Mouse (Mus musculus): ENCODE results near the gene Tbc1d10a. TPM values are rescaled to one million over a fixed set of nuclear protein-coding genes. Genes with fewer than 3 reads are reported as not detected.

Tbc1d10a gene
- polyA plus RNA-seq (2014; fragmentation: Illumina TruSeq; extraction: RNeasy Lipid Tissue Mini Kit (QIAGEN cat#74804); ENCODE audit: low read depth, low replicate concordance), result not detected

GRCm38 (mm10) chr11:4186486-4187317 is at the start of gene Tbc1d10a:
Gene Tbc1d10a (plus strand): TSS chr11:4186789.

DNA sequence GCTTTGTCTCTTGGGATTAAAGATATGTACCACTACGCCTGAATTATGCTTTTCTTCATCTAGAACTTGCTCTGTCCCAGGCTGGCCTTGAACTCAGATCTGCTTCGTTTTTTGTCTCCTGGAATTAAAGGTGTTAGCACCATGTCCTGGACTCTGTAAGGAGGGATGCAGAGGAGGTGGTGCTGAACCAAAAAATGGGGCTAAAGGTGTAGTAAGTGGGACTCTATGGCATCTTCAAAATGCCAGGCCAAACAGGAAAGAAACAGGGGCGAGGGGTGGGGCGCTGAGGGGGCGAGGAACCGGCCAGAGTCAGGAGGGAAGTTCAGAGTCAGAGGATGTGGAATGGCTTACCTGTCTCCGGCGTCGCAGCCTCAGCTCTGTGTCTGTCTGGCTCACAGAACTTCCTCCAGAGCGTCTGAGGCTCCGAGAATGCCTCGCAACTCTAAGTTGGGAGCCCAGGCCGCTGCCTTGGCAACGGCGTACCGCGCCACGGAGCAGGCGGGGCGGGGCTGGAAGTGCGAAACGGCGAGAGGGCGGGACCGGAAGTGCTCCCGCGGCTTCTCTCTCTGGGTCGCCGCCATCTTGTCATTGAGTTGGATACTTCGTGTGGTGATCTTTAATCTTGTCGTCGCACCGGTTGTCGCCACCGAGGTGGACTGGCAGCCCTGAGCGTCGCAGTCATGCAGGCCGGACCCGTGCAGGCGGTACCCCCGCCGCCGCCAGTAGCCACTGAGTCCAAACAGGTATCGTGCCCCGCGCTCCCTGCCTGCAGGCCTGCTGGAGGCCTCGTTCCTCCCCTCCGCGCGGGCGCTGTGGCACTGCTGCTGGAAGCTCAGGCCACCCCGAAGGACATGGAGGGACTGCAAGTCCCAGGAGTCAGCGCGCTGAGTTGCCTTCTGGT is 26.5 kb upstream of the Tbc1d10a start, which contains the start of the genes Ccdc157 and Sf3a1:
Gene Ccdc157, minus strand, starts transcription at position 486 of the 901 bp plus-strand sequence.
Gene Sf3a1, plus strand, starts transcription at position 543 of the 901 bp plus-strand sequence.

DNA sequence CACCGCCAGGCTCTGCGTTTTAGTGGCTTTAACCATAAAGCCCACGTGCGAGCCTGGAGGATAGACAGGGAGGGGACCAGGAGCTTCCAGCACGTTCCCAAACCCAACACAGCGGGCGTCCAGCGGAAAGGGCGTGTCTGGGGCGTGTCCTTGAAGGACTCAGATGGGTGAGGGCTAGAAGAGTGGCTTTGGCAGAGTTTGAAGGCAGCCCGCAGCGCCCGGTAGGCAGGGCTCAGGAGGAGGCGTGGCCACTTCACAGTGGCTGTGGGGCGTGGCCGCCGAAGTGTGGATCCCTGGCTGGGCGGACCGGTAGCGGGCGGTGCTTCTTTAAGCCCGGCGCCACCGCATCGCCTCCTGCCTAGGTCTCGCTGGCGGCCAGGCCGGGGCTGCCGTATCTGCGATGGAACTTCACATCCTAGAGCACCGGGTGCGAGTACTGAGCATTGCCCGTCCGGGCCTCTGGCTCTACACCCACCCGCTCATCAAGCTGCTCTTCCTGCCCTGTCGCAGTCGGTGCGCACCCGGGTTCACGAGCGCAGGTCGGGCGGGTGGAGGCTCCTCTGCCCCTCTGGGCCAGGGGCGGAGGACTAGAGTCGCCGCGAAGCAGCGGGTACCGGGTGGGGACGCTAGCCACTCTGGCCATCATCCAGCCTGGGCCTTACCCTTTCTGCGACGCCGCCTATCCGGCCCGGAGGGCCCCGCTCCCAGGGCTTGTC is 31.5 kb downstream of the Tbc1d10a start, which contains the start of gene Castor1:
Gene Castor1, plus strand, starts transcription at position 312 of the 716 bp plus-strand sequence.

GRCm38 (mm10) chr11:4235665-4236545 is 49.3 kb downstream of the Tbc1d10a start, which contains the start of gene Osm:
Gene Osm (plus strand): TSS chr11:4236420.

GRCm38 (mm10) chr11:4256846-4257607 is 70.4 kb downstream of the Tbc1d10a start, which contains the start of gene Lif:
Gene Lif (plus strand): TSS chr11:4257557.

Other genes starting within 250 kb of the Tbc1d10a start
- gene Pes1, start 222.8 kb upstream of the Tbc1d10a start, polyA plus RNA-seq (2014; fragmentation: Illumina TruSeq; extraction: RNeasy Lipid Tissue Mini Kit (QIAGEN cat#74804); ENCODE audit: low read depth, low replicate concordance), result 14.2 TPM
- not detected for gene 4930556J24Rik, start 210.0 kb upstream of the Tbc1d10a start, polyA plus RNA-seq (2014; fragmentation: Illumina TruSeq; extraction: RNeasy Lipid Tissue Mini Kit (QIAGEN cat#74804); ENCODE audit: low read depth, low replicate concordance)
- 1.8 TPM for gene Gal3st1, start 203.2 kb upstream of the Tbc1d10a start, polyA plus RNA-seq (2014; fragmentation: Illumina TruSeq; extraction: RNeasy Lipid Tissue Mini Kit (QIAGEN cat#74804); ENCODE audit: low read depth, low replicate concordance)
- gene Sec14l4, start 155.3 kb upstream of the Tbc1d10a start, polyA plus RNA-seq (2014; fragmentation: Illumina TruSeq; extraction: RNeasy Lipid Tissue Mini Kit (QIAGEN cat#74804); ENCODE audit: low read depth, low replicate concordance), result 0.13 TPM
- not detected for gene Sec14l3, start 121.9 kb upstream of the Tbc1d10a start, polyA plus RNA-seq (2014; fragmentation: Illumina TruSeq; extraction: RNeasy Lipid Tissue Mini Kit (QIAGEN cat#74804); ENCODE audit: low read depth, low replicate concordance)
- 3.6 TPM for gene Mtfp1, start 91.3 kb upstream of the Tbc1d10a start, polyA plus RNA-seq (2014; fragmentation: Illumina TruSeq; extraction: RNeasy Lipid Tissue Mini Kit (QIAGEN cat#74804); ENCODE audit: low read depth, low replicate concordance)
- gene Sec14l2, start 63.4 kb upstream of the Tbc1d10a start, polyA plus RNA-seq (2014; fragmentation: Illumina TruSeq; extraction: RNeasy Lipid Tissue Mini Kit (QIAGEN cat#74804); ENCODE audit: low read depth, low replicate concordance), result 0.54 TPM
- 3.1 TPM for gene Rnf215, start 51.6 kb upstream of the Tbc1d10a start, polyA plus RNA-seq (2014; fragmentation: Illumina TruSeq; extraction: RNeasy Lipid Tissue Mini Kit (QIAGEN cat#74804); ENCODE audit: low read depth, low replicate concordance)
- 2.7 TPM for gene Ccdc157, start 26.5 kb upstream of the Tbc1d10a start, polyA plus RNA-seq (2014; fragmentation: Illumina TruSeq; extraction: RNeasy Lipid Tissue Mini Kit (QIAGEN cat#74804); ENCODE audit: low read depth, low replicate concordance)
- gene Sf3a1, start 26.4 kb upstream of the Tbc1d10a start, polyA plus RNA-seq (2014; fragmentation: Illumina TruSeq; extraction: RNeasy Lipid Tissue Mini Kit (QIAGEN cat#74804); ENCODE audit: low read depth, low replicate concordance), result 13.8 TPM
- gene Castor1, start 31.4 kb downstream of the Tbc1d10a start, polyA plus RNA-seq (2014; fragmentation: Illumina TruSeq; extraction: RNeasy Lipid Tissue Mini Kit (QIAGEN cat#74804); ENCODE audit: low read depth, low replicate concordance), result not detected
- not detected for gene Osm, start 49.6 kb downstream of the Tbc1d10a start, polyA plus RNA-seq (2014; fragmentation: Illumina TruSeq; extraction: RNeasy Lipid Tissue Mini Kit (QIAGEN cat#74804); ENCODE audit: low read depth, low replicate concordance)
- gene Lif, start 70.8 kb downstream of the Tbc1d10a start, polyA plus RNA-seq (2014; fragmentation: Illumina TruSeq; extraction: RNeasy Lipid Tissue Mini Kit (QIAGEN cat#74804); ENCODE audit: low read depth, low replicate concordance), result 0.50 TPM